Mouse (Mus musculus): ENCODE data around the gene Tcn2. TPM values are rescaled to one million over a fixed set of nuclear protein-coding genes. Genes with fewer than 3 reads are reported as not detected.
A peak's percentile ranks its signal among the peaks of the same experiment; 100 is the strongest.

The Tcn2 gene
- total RNA-seq, 2 experiments from 2014 or later, result 113 to 133 TPM

DNA sequence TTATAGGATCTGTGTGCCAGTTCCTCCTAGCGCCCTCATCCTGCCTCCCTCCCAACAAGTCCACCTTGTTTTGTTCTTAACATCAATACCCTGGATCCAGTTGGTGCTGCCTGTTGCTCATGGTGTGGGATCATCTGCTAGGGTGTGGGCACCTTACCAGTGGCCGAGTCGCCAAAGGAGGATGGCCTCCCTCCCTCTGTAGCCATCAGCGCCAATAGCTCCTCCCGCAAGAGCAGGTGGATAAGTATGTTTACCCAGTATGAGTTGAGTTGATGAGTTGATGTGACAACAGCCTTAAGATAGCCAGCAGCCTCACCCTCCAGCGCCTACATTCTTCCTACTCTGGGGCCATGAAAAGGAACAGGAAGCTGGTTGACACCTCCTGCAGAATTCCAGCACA, 31.7 kb downstream of the Tcn2 start:
- DNase-seq (ENCODE audit: low spot score in 2 of 2), result no peak

DNA sequence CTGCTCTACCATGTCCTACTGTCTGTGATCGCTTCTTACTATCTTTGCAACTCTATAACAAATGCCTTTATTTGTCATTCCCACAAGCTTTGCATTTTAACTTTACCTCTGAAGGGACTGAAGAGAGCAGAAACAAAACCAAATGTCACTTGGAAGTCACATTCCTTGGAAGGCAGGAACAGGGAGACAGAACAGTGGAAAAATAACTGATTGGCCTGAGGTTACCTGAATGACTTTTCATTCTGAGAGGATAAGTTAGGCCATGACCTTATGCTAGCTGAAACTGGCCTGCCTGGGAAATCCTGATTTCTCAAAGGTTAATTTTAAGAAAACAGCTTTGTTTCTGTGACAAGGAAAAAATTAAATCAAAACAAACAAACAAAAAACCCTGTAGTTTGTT, 36.0 kb downstream of the Tcn2 start:
- DNase-seq (ENCODE audit: low spot score in 2 of 2), result no peak

DNA sequence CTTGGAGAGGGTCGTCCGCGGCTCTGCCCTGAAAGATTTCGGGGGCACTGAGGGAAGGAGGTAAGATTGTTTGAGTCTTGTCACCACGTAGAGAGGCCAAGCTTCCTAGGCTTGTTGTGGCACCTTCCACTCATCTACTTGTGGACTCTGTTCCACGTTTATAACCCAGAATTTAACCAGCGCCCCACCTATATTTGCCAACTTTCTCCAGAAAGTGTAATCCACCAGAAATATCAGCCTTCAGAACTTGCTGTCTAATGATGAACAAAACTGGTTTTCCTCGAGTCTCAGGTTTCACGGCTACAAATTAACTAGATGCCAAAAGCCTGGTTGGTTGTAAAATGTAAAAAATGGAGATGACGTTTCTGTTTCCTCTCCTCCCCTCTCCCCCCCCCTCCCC, 36.5 kb downstream of the Tcn2 start:
- DNase-seq (ENCODE audit: low spot score in 2 of 2), result no peak

DNA sequence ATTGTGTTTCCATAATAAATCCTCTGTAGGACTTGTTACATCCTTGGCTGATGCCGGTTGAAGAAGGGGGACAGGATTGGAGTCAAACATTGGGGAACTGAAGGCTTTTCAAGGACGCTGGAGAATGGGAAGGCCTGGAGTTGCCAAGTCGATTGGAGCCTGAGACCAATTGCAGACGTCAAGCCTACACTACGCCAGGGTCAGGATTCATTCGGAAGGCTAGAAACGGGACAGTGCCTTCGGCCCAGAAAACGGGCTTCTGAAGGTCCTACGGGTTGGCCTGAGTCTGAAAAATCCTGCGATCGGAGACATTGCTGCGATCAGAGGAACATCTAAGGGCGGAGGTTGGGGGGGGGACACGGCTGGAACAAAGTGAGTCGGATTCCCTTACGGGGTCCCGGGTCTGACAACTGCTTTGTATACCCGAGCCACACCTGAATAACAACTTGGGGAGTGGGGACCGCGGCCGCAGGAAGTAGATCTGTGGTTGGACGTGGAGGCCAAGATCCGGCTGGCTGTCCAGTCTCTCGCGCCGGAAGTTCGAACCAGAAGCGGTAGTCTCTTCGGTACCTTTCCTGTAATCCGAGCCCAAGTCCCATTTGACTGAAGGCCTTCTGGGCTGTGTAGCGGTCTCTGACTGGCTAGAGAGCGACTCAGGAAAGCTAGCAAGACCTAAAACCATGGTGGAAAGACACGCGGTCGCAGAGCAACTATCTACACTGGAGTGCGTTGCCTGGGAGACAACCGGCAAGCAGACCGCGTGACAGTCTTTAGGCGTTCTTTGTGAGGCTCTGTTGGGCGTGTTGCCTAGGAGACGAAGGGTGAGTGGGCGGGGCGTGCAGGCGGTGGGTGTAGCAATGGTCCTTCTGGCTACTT, 37.3 kb downstream of the Tcn2 start, which contains the start of the genes 4921536K21Rik and Dusp18:
TSS of gene 4921536K21Rik (minus strand) at position 693 of the 876 bp plus-strand sequence.
TSS of gene Dusp18 (plus strand) at position 835 of the 876 bp plus-strand sequence.
- DNase-seq (ENCODE audit: low spot score in 2 of 2), result peak; percentile 88 to 91

DNA sequence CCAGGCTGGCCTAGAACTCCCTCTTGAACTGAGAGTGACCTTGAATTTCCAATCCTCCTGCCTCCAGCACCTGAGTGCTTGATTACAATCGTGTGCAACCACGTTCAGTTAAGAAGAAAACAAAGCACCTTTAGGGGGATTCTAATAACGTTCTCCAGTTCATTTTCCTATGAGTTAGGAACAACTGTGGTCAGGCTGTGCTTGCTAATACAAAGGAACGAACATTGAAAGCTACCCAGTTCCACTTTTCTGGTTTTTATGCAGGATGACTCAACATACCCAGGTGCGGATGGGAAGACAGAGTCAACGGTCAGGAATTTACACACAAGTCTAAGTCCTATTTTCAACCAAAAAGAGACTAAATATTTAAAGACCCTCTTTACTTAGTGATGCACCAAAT, 38.0 kb downstream of the Tcn2 start:
- DNase-seq (ENCODE audit: low spot score in 2 of 2), result no peak

DNA sequence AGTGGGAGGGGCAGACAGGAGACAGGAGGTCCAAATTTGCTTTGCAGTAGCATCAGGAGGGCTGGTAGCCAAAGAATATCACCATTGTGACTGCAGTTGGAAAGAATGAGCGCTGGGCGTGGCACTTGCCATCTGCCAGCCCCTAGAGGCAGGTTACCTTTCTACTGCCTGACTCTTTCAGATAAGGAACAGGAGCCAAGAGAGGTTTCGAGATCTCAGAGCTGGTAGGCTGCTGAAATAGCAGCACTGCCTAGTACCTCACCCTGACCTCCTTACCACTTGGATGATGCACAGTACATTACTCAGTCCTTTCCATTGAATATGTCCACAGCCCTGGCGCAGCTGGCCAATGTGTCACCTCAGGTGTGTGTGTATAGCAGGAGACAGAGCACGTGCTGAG, 44.6 kb downstream of the Tcn2 start:
- no peak for DNase-seq (ENCODE audit: low spot score in 2 of 2)

DNA sequence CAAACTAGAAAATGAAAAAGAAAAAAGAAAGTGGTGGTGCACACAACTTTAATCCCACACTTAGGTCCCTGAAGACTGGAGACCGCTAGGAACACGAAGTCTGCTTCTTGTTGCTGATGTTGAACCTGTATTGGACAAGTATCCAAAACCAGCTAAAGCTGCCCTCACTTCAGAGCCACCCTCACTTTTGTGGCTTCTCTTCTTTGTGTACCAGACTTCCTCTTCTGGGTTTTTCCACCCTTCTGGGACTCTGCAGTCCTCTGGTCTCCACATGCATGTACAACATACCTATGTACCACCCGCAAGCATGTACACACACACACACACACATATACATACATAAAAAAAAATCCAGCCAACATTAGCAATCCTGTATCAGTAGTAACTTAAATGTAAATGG, 48.2 kb downstream of the Tcn2 start:
- no peak for DNase-seq (ENCODE audit: low spot score in 2 of 2)

DNA sequence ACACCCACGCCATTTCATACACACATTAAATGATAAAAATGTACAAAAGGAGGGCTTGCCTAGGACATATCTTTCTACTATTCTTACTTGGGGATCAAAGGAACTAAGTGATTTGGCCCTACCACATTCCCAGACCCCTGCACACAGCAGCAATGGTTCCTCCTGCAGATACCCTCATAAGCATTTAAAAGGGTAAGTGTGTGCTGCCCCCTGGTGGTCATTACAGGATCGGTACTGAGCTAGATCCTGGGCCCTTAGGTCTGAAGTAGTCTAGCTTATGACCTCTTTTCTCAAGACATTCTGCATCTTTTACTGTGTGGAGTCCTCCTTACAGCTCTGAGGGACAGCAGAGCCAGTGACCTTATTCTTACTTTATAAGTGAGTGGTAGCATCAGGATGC, 52.1 kb downstream of the Tcn2 start:
- peak; percentile 68 to 76 for DNase-seq (ENCODE audit: low spot score in 2 of 2)

DNA sequence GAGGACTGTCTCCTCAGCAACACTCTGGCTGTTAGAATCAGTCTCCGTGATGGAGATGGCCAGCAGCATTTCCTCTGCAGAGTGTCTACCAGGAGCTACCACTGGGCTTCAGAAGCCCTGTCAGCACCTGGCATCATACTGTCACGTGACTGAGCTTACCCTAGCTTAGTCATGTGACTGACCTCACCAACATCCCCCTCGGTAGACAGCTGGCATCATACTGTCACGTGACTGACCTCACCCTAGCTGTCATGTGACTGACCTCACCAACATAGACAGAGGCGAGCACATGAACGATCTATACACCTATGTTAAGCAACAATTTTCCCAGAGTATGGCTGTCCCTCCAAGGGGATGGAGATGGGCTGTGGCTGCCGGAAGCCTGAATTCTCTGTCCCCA, 53.3 kb downstream of the Tcn2 start:
- DNase-seq (ENCODE audit: low spot score in 2 of 2), result no peak

DNA sequence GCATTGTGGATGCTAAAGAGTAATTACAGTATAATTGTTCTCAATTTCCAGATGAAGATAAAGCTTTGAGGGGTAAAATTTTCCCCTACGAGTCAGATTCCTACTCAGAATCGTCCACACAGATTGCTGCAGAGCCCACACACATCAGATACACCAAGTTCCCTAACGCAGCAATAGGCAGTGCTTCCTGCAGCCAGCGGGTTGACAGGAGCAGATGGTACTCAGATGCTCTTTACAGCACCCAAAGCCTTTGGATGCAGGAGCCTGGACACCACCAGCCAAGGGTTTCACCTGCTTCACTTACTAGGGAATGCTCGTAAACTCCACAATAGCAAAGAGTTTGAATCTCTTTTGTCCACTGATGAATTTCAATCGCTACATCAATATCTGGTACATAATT, 55.5 kb downstream of the Tcn2 start:
- DNase-seq (ENCODE audit: low spot score in 2 of 2), result no peak

Other genes starting within 250 kb of the Tcn2 start
- 1 to 10 TPM; 2.9 to 6.6 TPM for gene Osbp2, start 68.3 kb downstream of the Tcn2 start, total RNA-seq (2021)
- under 1 TPM; 0.53 to 0.74 TPM for gene 4921536K21Rik, start 37.1 kb downstream of the Tcn2 start, total RNA-seq (2021)
- gene Dusp18, start 36.9 kb downstream of the Tcn2 start, total RNA-seq (2021), result 1 to 10 TPM; 3.5 to 5.2 TPM
- gene Slc35e4, start 17.5 kb downstream of the Tcn2 start, total RNA-seq (2021), result 1 to 10 TPM; 4.2 to 8.5 TPM
- 10 to 100 TPM; 52.4 to 55.6 TPM for gene Pes1, start 31.8 kb upstream of the Tcn2 start, total RNA-seq (2021)
- not detected for gene 4930556J24Rik, start 44.6 kb upstream of the Tcn2 start, total RNA-seq (2021)
- not detected for gene Gal3st1, start 51.5 kb upstream of the Tcn2 start, total RNA-seq (2021)
- 1 to 10 TPM; 5.6 to 6.5 TPM for gene Sec14l4, start 99.3 kb upstream of the Tcn2 start, total RNA-seq (2021)
- gene Sec14l3, start 132.7 kb upstream of the Tcn2 start, total RNA-seq (2021), result not detected
- gene Mtfp1, start 163.3 kb upstream of the Tcn2 start, total RNA-seq (2021), result 10 to 100 TPM; 23.5 to 30.9 TPM
- gene Sec14l2, start 191.3 kb upstream of the Tcn2 start, total RNA-seq (2021), result 1 to 10 TPM; 1.5 to 1.7 TPM
- 10 to 100 TPM; 22.7 to 23.7 TPM for gene Rnf215, start 203.0 kb upstream of the Tcn2 start, total RNA-seq (2021)
- 10 to 100 TPM; 10.8 to 12.5 TPM for gene Ccdc157, start 228.1 kb upstream of the Tcn2 start, total RNA-seq (2021)
- gene Sf3a1, start 228.2 kb upstream of the Tcn2 start, total RNA-seq (2021), result 10 to 100 TPM; 50.3 to 59.9 TPM